Mouse (Mus musculus): ENCODE data around the gene Fam98b. TPM values are rescaled to one million over a fixed set of nuclear protein-coding genes. Genes with fewer than 3 reads are reported as not detected.

Fam98b gene
- total RNA-seq (2023): 10 to 100 TPM; 26.4 to 28.3 TPM

DNA sequence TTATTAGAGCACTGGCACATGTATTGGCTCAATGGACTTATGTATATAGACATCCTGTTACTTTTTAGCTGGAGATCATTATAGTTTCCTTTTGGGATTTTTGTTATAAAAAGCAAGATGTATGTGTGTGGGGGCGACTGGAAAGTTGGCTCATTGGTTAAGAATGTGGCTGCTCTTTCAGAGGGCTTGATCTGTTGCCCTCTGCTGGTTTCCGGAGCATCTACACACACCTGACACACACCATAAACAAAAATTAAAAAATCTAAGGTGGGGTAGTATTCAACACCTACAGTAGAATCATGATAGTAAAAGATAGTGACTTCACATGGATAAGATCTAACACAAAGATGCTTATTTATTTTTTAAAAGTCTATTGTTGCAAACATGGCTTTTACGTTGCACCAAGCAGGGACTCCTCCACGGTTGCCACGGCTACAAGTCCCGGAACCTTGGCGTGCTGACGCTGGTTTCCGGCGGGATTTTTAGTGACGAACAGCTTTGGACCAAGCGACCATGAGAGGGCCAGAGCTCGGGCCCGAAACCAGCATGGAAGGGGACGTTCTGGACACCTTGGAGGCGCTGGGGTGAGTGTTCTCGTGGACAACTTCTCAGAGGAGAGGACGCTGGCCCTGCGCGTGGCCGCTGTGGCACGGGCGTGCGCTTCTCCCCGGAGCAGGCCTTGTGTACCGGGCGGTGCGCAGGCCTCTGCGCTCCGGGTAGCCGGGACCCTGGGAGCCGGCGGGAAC is at the start of gene Fam98b:
Fam98b (plus strand) TSS at position 485 of the 746 bp plus-strand sequence.

Other genes starting within 250 kb of the Fam98b start
- gene Spred1, start 128.4 kb upstream of the Fam98b start, total RNA-seq (2023): 10 to 100 TPM; 32.7 to 33.6 TPM
- 10 to 100 TPM; 37.6 to 49.1 TPM for gene Rasgrp1, start 93.3 kb downstream of the Fam98b start, total RNA-seq (2023)

Measured in monocyte, adult 59 days (primary cell).